Mouse (Mus musculus) gastrocnemius, postnatal 4 days (tissue): ENCODE results near the gene Cgnl1. TPM values are rescaled to one million over a fixed set of nuclear protein-coding genes. Genes with fewer than 3 reads are reported as not detected.

Source experiments
- DNase-seq, 2 experiments: peaks; one replicate each; pipeline ENCODE4 v3.0.0; 2021 to 2022; ENCODE audit warnings: low spot score in 2 of 2, mixed read lengths in 2 of 2
- long read RNA-seq, 2 experiments: library from polyadenylated mRNA; stranded (forward); transcript quantifications; one replicate each; pipeline ENCODE4 v2.0.0; 2021
- total RNA-seq, 2 experiments: library from RNA; stranded (reverse); gene quantifications; 2 replicates each; pipeline ENCODE4 v1.2.3; 2021

Cgnl1 gene
- total RNA-seq = 10 to 100 TPM; 21.6 to 22.0 TPM
- long read RNA-seq, experiment 1, full-length matches to known transcripts = 3 of 11 reads
- long read RNA-seq, experiment 1, partial matches to known transcripts = 2 of 11 reads
- long read RNA-seq, experiment 1, other reads (novel, unspliced or antisense) = 6 of 11 reads
- long read RNA-seq, experiment 2, partial matches to known transcripts = 1 of 9 reads
- long read RNA-seq, experiment 2, other reads (novel, unspliced or antisense) = 8 of 9 reads

DNA sequence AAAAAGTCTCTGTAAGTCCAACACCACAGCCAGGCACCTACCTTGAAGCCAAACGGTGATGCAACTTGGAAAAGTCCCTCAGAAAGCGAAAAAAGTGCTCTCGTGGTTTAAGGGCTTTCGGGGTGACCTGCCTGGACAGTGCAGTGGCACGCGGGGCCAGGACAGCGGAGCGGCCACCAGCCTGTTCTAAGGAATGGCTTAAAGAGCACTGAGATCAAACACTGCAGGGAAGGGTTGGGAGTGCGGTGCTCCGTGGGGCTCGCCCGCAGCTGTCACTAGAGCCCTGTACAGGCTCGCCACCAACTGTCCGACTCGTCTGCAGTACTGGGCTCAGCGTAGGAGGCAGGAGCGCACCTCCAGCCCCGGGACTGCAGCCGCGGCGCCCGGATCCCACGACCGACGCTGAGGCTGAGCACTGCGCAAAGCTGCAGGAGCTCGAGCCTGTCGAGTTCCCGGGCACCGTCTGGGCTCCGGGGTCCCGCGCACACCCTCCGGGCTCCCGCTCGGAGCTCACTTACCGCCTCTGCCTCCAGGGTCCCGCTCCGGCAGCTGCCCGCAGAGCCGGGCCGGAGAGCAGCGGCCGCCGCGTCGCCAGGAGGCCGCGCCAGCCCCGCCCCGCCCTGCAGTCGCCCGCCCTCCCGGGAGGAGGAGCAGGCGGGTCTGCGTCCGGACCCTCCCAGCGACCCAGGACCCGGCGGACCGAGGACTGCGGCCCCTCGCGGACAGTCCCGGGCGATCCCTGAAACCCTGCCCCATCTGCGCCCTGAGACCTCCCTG, at the start of gene Cgnl1:
Cgnl1 (minus strand) TSS at position 612 of the 777 bp plus-strand sequence.
- peak; percentile 63 to 74 for DNase-seq

GRCm38 (mm10) chr9:71818453-71818852, 47.1 kb upstream of the Cgnl1 start:
- no peak for DNase-seq

DNA sequence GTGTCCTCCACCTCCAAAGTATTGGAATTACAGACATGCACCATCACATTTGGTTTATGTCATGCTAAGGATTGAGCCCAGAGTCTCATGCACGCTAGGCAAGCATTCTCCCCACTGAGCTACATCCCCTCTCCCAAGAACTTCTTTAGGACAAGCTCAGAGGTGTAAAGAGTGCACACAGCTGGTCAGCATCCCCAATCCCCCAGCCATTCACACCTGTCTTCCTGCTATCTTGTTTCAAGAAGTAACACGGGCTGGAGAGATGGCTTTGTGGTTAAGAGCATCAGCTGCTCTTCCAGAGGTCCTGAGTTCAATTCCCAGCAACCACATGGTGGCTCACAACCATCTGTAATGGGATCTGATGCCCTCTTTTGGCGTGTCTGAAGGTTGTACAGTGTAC, 44.7 kb upstream of the Cgnl1 start:
- DNase-seq = no peak

- DNase-seq = no peak
Observed at GRCm38 (mm10) chr9:71813565-71813964, 42.2 kb upstream of the Cgnl1 start.

DNA sequence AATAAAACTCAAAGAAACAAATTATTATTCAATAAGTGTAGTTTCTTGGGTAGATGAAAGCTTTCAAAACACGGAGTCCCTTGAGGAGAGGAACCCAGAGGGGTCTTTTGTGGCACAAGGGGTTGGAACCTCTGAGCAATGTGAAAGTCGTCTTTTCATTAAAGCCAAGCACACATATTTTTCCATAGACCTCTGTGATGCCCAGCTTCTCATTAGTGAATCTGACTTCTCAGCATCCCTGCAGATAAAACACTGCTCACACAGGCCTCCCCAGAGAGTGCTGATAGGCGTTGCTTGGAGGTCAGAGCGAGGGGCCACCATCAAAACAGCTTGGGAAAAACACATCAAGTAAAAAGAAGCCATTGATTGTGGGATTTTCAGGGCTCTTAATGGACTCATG, 41.5 kb upstream of the Cgnl1 start:
- no peak for DNase-seq

- no peak for DNase-seq
Observed at GRCm38 (mm10) chr9:71812402-71812801, 41.0 kb upstream of the Cgnl1 start.

GRCm38 (mm10) chr9:71811404-71811803, 40.0 kb upstream of the Cgnl1 start:
- no peak for DNase-seq

DNA sequence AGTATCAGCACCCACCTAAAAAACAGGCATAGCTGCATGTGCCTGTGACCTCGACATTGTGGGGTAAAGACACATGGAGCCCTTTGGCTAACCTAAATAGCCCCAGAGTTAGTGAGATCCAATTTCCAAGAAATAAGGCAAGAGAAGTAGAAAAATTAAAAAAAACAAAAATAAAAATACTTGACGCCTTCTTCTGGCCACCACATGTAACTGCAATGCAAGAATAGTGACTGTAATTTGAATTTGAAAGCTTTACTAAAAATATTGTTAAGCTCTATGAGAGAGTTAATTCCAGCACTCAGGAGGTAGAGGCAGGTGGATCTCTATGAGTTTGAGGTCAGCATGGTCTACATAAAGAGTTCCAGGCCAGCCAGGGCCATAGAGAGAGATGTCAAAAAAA, 39.3 kb upstream of the Cgnl1 start:
- no peak for DNase-seq

DNA sequence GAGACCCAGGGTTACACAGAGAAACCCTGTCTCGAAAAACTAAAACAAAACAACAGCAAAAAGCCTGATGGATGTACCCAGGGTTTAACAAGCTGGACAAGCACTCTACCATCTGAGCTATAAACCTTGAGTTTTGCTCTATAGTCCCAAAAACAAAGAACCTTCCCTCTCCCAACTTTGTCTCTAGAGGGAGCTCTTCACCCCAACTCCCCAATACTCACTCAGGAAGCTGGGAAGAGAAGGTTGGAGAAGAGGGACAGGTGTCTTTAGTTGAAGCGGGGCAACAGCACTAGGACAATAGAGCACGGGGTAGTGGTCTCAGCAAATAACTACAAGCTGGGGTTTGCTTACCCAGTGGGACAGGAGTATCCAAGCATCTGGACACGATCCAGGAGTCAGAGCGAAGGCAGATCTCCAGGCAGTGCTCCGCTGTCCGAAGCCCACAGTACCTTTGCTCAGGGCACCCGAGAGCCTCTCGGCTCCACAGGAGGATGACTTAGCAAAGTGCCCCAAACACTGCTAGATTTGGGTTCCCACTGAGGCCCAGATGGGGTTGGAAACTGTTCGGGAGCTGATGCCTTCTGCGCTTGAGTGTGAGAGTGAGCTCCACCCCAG, 37.3 kb upstream of the Cgnl1 start:
- no peak for DNase-seq

DNA sequence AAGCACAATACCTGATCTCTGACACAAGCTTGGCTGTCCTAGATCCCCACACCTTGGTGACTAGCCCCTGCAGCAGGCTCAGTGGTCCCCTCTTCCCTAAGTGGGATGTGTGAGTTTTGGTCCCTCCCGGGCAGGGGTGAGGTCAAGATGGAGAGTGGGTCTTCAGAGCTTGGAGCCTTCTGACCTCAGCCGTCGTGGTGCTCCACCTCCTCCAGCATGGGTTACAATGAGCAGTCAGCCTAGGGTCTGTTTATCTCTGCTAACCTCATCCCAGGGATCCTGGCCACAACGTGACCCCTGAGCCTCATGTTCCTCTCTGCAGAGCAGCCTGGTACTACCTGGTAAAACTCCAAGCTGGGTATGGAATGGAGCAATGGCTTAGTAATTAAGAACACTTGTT, 36.4 kb upstream of the Cgnl1 start:
- no peak for DNase-seq

GRCm38 (mm10) chr9:71806422-71806805, 35.0 kb upstream of the Cgnl1 start:
- peak; percentile 70 to 75 for DNase-seq

- DNase-seq = no peak
Observed at GRCm38 (mm10) chr9:71805646-71806421, 34.4 kb upstream of the Cgnl1 start.

DNA sequence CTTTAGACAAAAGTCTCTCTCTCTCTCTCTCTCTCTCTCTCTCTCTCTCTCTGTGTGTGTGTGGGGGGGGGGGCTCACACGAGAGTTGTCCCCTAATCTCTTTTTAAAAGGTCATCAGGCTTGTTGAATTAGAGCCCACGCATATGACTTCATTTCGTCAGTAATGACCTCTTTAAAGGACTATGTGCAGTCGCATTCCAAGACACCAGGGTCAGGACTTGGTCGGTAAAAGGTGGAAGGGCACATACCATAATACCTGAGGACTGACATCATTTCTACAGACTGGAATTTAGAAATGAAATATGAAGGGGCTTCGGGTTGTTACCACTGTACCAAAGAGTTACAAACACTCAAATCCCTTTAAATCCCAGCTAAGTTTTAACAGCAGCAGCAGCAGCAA, 32.7 kb upstream of the Cgnl1 start:
- no peak for DNase-seq

GRCm38 (mm10) chr9:71803281-71803680, 31.9 kb upstream of the Cgnl1 start:
- DNase-seq = no peak

GRCm38 (mm10) chr9:71799598-71799997, 28.2 kb upstream of the Cgnl1 start:
- no peak for DNase-seq

- DNase-seq = no peak
Observed at GRCm38 (mm10) chr9:71798176-71798575, 26.8 kb upstream of the Cgnl1 start.

GRCm38 (mm10) chr9:71777404-71777803, 6.0 kb upstream of the Cgnl1 start:
- DNase-seq = no peak

DNA sequence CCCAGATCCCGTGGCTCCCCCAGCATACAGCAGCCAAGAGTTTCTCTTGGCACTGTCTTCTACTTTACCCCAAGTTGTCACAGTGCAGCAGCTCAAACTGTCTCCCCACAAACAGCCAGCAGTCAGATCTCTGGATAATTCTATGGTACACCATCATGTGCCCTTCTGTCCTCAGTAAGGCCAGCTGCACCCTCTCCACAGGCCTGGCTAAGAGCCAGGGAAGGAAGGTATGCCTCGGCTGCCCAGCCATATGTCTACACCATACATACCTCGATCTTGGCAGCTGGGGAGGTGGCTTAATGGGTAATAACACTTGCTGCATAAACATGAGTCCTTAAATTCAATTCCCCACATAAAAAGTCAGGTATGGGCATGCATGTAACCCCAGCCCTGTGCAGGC, 4.9 kb upstream of the Cgnl1 start:
- no peak for DNase-seq

DNA sequence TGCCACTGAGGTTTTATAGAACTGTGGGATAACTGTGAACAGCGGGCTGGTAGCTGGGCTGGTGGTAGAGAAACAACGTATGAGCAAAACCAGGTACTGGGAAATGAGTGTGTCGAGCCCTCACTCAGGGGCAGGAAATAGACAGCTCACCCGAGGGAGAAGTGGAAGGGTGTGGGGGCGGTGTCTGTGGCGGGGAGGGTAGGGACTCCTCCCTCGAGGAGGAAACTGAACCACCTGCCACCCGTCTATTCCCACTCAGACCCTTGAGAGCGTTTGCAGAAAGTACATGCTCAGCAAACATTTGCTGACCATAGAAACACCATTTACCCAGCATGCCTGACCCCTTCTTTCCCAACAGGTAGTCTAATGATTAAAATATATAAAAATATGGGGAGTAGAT, 2.2 kb upstream of the Cgnl1 start:
- DNase-seq = no peak

- DNase-seq = peak in 1 of 2 experiments; percentile 33
Observed at GRCm38 (mm10) chr9:71772338-71772737, 936 bp upstream of the Cgnl1 start.

GRCm38 (mm10) chr9:71770484-71770883, 918 bp downstream of the Cgnl1 start:
- no peak for DNase-seq

DNA sequence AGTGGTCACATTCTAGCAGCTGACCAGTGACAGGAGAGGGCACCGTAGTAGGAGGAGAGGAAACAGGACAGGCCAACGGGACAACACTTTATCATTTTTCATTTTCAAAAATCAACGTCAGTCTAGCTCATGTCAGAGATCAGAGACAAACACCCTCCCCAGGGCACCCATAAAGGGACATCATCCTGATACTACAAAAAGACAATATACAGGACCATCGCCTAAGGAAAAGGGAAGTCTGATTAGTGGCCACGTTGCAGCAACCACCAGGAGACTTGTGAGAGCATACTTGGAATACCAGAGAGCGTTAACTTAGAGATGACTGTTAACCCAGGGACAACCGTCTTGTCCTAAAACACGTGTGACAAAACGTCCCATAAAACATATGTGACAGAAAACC, 1.7 kb downstream of the Cgnl1 start:
- no peak for DNase-seq
